Mouse (Mus musculus) liver, postnatal 0 days (tissue): ENCODE data around the gene Cubn.

ENCODE experiments used
- CTCF ChIP-seq: sonication (generic); IDR thresholded peaks from 2 replicates; pipeline ENCODE4 v1.5.1; 2016; ENCODE audit warnings: antibody characterized with exemption, low read depth
- EP300 ChIP-seq: IDR thresholded peaks from 2 replicates; pipeline ENCODE4 v1.6.1; 2016; ENCODE audit warnings: antibody characterized with exemption, low read depth, mild to moderate bottlenecking

DNA sequence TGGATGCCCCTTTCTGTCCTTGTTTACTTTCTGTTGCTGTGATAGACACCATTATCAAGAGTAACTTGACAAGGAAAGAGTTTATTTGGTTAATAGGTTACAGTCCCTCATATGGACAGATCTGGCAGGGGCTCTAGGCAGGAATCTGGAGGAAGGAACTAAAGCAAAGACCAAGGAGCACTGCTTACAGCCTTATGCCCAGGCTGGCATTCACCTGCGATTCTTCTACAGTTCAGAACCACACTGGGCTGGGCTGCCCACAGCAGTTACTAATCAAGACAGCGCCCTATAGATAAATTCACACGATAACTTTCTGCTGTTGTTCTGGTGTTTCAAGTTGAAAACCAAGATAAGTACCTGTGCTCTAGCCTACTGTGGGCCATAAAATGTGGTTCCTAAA is 138.8 kb downstream of the Cubn start:
- TF ChIP-seq CTCF (no peak), EP300 (no peak)
